Mouse (Mus musculus): ENCODE data around the gene Rreb1.

Rreb1 gene

GRCm38 (mm10) chr13:37781557-37781956 lies 3.4 kb downstream of the Rreb1 start:
- DNase-seq: no peak

GRCm38 (mm10) chr13:37782144-37782543 lies 3.9 kb downstream of the Rreb1 start:
- no peak for DNase-seq

- no peak for DNase-seq
Observed at GRCm38 (mm10) chr13:37783676-37784075, 5.5 kb downstream of the Rreb1 start.

GRCm38 (mm10) chr13:37784226-37784625 lies 6.0 kb downstream of the Rreb1 start:
- no peak for DNase-seq

GRCm38 (mm10) chr13:37792739-37793336 lies 14.6 kb downstream of the Rreb1 start:
- DNase-seq: no peak

GRCm38 (mm10) chr13:37798811-37799210 lies 20.6 kb downstream of the Rreb1 start:
- no peak for DNase-seq

GRCm38 (mm10) chr13:37799413-37799812 lies 21.2 kb downstream of the Rreb1 start:
- no peak for DNase-seq

- no peak for DNase-seq
Observed at GRCm38 (mm10) chr13:37801101-37802075, 23.2 kb downstream of the Rreb1 start.

GRCm38 (mm10) chr13:37802246-37803003 lies 24.2 kb downstream of the Rreb1 start:
- DNase-seq: no peak

GRCm38 (mm10) chr13:37803244-37803643 lies 25.0 kb downstream of the Rreb1 start:
- DNase-seq: no peak

GRCm38 (mm10) chr13:37804023-37804422 lies 25.8 kb downstream of the Rreb1 start:
- no peak for DNase-seq

GRCm38 (mm10) chr13:37815001-37815400 lies 36.8 kb downstream of the Rreb1 start:
- no peak for DNase-seq

- no peak for DNase-seq
Observed at GRCm38 (mm10) chr13:37816736-37817135, 38.5 kb downstream of the Rreb1 start.

- no peak for DNase-seq
Observed at GRCm38 (mm10) chr13:37821413-37821812, 43.2 kb downstream of the Rreb1 start.

- DNase-seq: no peak
Observed at GRCm38 (mm10) chr13:37824331-37824920, 46.2 kb downstream of the Rreb1 start.

- DNase-seq: no peak
Observed at GRCm38 (mm10) chr13:37824956-37825645, 46.9 kb downstream of the Rreb1 start.

GRCm38 (mm10) chr13:37825646-37826280 lies 47.6 kb downstream of the Rreb1 start:
- peak; percentile 50 for DNase-seq

- peak; percentile 60 for DNase-seq
Observed at GRCm38 (mm10) chr13:37826281-37826993, 48.2 kb downstream of the Rreb1 start.

- DNase-seq: no peak
Observed at GRCm38 (mm10) chr13:37826994-37827262, 48.7 kb downstream of the Rreb1 start.

GRCm38 (mm10) chr13:37827263-37827995 lies 49.2 kb downstream of the Rreb1 start:
- DNase-seq: peak; percentile 12
